Mouse (Mus musculus) G1E (cell line): ENCODE measurements around the gene Mtg1. TPM values are rescaled to one million over a fixed set of nuclear protein-coding genes. Genes with fewer than 3 reads are reported as not detected.

ENCODE experiments used
- ATAC-seq: 2 replicates; pipeline ENCODE4 v1.8.0; 2016; ENCODE audit warnings: mild to moderate bottlenecking; ENCODE audit not compliant: insufficient number of reproducible peaks, poor library complexity, low FRiP score, severe bottlenecking; ENCODE audit errors: extremely low read depth
- DNase-seq: peaks from one replicate; pipeline ENCODE4 v3.0.0; 2012; ENCODE audit warnings: low spot score
- H3K27me3 ChIP-seq: 2 replicates; pipeline ENCODE4 v1.6.1; 2012; ENCODE audit warnings: mild to moderate bottlenecking, low read length, inconsistent platforms; ENCODE audit not compliant: insufficient read depth
- H3K36me3 ChIP-seq: replicated peaks from 2 replicates; pipeline ENCODE3; 2012; ENCODE audit warnings: mild to moderate bottlenecking, inconsistent platforms
- H3K4me1 ChIP-seq: 2 replicates; pipeline ENCODE4 v1.6.1; 2012; ENCODE audit warnings: low read depth, low read length, inconsistent platforms, mixed read lengths; ENCODE audit not compliant: insufficient read depth
- H3K4me3 ChIP-seq: 2 replicates; pipeline ENCODE4 v1.5.1; 2012; ENCODE audit warnings: low read depth, mild to moderate bottlenecking, inconsistent platforms, low read length, moderate library complexity, mixed read lengths
- H3K9me3 ChIP-seq: replicated peaks from 2 replicates; pipeline ENCODE4 v1.6.1; 2012; ENCODE audit warnings: inconsistent platforms
- CTCF ChIP-seq: IDR thresholded peaks from 2 replicates; pipeline ENCODE4 v1.5.1; 2012; ENCODE audit warnings: low read depth, low read length, inconsistent platforms, mixed read lengths
- GATA1 ChIP-seq: IDR thresholded peaks from 2 replicates; pipeline ENCODE4 v1.6.1; 2012; ENCODE audit warnings: borderline replicate concordance, low read length, inconsistent platforms, mixed read lengths
- GATA2 ChIP-seq: IDR thresholded peaks from 2 replicates; pipeline ENCODE4 v1.6.1; 2012; ENCODE audit warnings: low read depth, low read length, inconsistent platforms, borderline replicate concordance
- POLR2AphosphoS5 ChIP-seq: IDR thresholded peaks from 2 replicates; pipeline ENCODE4 v1.6.1; 2012; ENCODE audit warnings: low read depth, low read length, inconsistent platforms; ENCODE audit not compliant: insufficient replicate concordance
- TAL1 ChIP-seq: conservative IDR thresholded peaks from 2 replicates; pipeline ENCODE4 v1.6.1; 2012; ENCODE audit warnings: low read depth, low read length, inconsistent platforms, mixed read lengths
- polyA plus RNA-seq: library from polyadenylated mRNA; stranded (reverse); fragments of >175 nt; gene quantifications from 2 replicates; pipeline ENCODE4 v1.2.3, GENCODE M21; 2012
- total RNA-seq, 2 experiments: library from RNA; stranded (forward) in 1 of 2; stranded (reverse) in 1 of 2; fragments of 200-1000 nt in 1 of 2; fragments of >200 nt in 1 of 2; fragmentation: Nextera tagmentation in 1 of 2; gene quantifications; 2 replicates each; pipeline ENCODE4 v1.2.3; 2014 to 2017

The Mtg1 gene
- total and polyA plus RNA-seq, 3 experiments: 10.5 to 41.0 (median 11.2) TPM

DNA sequence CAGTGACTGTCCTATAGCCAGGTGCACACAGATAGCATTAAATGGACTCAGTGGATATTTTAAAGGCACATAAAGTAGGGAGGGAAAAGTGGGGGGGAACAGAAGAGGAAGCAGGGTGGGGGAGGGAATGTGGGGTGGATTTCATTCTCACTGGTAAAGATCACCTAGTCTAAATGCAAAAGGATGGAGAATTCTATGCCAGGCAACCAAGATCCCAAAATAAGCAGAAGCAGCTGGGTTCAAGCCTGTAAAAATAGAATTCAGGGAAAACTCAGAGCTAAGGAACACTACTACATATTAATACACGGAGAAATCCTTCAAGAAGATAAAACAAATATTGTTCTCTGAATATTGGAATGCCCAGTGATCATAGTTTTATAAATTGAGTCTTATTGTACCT, 30.6 kb downstream of the Mtg1 start:
- ATAC-seq: no peak
- Histone ChIP-seq H3K4me3 (no peak overlapping the region), H3K9me3 (no peaks in the 10 kb centered on the region), H3K4me1 (no peaks in the 10 kb centered on the region), H3K36me3 (no peaks in the 10 kb centered on the region), H3K27me3 (peaks cover 21% of the 10 kb centered on the region)
- DNase-seq: no peak
- no peak for TF ChIP-seq GATA1
- no peak for TF ChIP-seq POLR2AphosphoS5
- TF ChIP-seq TAL1: no peak
- no peak for TF ChIP-seq GATA2
- no peak for TF ChIP-seq CTCF

DNA sequence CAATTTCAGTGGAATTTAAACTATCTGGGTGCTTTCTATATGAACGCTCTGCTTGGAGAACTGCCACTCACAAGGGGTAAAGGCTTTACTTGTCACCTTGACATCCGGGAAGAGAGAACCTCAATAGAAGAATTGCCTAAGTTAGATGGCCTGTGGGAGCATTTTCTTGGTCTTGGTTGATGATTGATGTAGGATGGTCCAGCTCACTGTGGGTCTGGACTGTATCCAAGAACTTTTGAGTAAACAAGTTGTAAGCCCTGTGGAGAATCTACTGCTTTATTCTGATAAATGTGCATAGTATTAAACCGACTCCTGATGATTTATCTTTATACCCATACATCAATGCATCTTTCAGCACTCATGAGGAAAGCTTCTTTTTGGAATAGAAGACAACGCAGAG, 32.0 kb downstream of the Mtg1 start:
- ATAC-seq: no peak
- H3K4me1 ChIP-seq: no peaks in the 10 kb centered on the region
- H3K4me3 ChIP-seq: no peak overlapping the region
- H3K27me3 ChIP-seq: peaks cover 15% of the 10 kb centered on the region
- DNase-seq: no peak
- H3K36me3 ChIP-seq: no peaks in the 10 kb centered on the region
- no peak for TF ChIP-seq POLR2AphosphoS5
- no peak for TF ChIP-seq TAL1
- TF ChIP-seq GATA2: no peak
- H3K9me3 ChIP-seq: no peaks in the 10 kb centered on the region

DNA sequence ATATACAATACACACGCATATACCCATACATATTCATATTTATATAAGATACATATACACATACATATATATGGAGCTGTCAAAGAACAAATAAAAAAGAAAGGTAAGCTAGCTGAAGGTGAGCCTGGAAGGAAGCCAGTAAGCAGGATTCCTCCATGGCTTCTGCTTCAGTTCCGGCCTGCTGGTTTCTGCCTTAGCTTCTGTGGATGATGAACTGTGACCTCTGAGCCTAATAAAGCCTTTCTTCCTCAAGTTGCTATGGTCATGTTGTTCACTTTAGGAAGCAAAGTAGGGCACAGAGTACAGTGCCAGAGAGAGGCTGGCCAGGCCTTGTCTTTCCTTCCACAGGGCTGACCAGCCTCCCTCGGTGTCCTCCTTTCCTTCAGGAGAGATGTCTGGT, 33.5 kb downstream of the Mtg1 start:
- ATAC-seq (no peak), DNase-seq (no peak)

DNA sequence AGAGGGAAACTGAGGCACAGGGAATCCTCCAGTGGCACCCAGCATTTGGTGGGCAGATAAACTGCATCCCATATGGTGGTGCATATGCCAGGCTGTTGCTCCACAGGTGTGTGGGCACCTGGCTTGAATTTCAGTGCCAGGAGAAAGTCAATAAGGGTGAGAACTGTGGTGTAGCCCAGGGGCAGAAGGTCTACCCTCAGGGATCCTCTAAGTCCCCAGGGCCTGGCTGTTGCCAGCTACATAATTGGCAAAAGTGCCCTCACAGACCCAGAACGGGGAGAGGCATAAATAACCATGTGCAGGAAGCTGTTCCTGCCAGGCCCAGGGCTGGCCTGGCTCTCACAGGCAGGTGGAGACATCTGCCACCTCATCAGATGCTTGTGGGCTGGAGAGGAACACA, 35.6 kb downstream of the Mtg1 start, which contains the start of gene Olfr523:
Gene Olfr523 (plus strand): TSS at position 282 of the 400 bp plus-strand sequence.
- no peaks in the 10 kb centered on the region for H3K9me3 ChIP-seq
- no peak for ATAC-seq
- H3K4me3 ChIP-seq: no peak within 1 kb of the TSS
- no peaks in the 10 kb centered on the region for H3K4me1 ChIP-seq
- H3K27me3 ChIP-seq: peaks cover 12% of the 10 kb centered on the region
- H3K36me3 ChIP-seq: no peaks in the 10 kb centered on the region
- TF ChIP-seq POLR2AphosphoS5: no peak
- TF ChIP-seq GATA2: no peak
- TF ChIP-seq GATA1: no peak
- TF ChIP-seq CTCF: no peak
- no peak for TF ChIP-seq TAL1
- no peak for DNase-seq

More for the DNA sequence above, 33.5 kb downstream of the Mtg1 start:
- H3K36me3 ChIP-seq: no peaks in the 10 kb centered on the region
- no peaks in the 10 kb centered on the region for H3K9me3 ChIP-seq
- no peak overlapping the region for H3K4me3 ChIP-seq
- peaks cover 4% of the 10 kb centered on the region for H3K27me3 ChIP-seq
- no peak for TF ChIP-seq CTCF
- TF ChIP-seq POLR2AphosphoS5: no peak
- no peak for TF ChIP-seq GATA1
- no peak for TF ChIP-seq GATA2
- no peak for TF ChIP-seq TAL1
- H3K4me1 ChIP-seq: no peaks in the 10 kb centered on the region

DNA sequence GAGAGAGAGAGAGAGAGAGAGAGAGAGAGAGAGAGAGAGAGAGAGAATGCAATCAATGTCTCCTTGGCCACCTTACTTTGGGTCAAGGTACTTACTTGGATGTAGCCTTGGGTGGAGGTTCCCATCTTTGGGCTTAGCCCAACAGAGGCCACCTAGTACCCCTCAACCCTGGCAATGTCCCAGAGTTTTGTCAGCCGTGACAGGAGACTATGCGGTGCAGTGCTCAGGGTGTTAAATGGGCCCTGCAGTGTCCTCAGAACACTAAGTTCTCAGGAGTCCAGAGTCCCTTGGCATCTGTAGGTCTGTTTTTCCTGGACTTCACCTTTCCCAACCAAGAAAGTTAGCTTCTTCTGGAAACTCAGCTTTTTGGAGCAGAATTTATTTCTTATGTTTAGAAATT, 41.8 kb downstream of the Mtg1 start:
- no peak for TF ChIP-seq GATA2
- no peak for TF ChIP-seq TAL1
- no peak for TF ChIP-seq GATA1
- no peak for TF ChIP-seq CTCF
- TF ChIP-seq POLR2AphosphoS5: no peak
- no peak overlapping the region for H3K4me3 ChIP-seq
- no peak for ATAC-seq
- no peaks in the 10 kb centered on the region for H3K36me3 ChIP-seq
- DNase-seq: no peak
- H3K27me3 ChIP-seq: peaks cover 17% of the 10 kb centered on the region
- H3K4me1 ChIP-seq: no peaks in the 10 kb centered on the region
- H3K9me3 ChIP-seq: no peaks in the 10 kb centered on the region

DNA sequence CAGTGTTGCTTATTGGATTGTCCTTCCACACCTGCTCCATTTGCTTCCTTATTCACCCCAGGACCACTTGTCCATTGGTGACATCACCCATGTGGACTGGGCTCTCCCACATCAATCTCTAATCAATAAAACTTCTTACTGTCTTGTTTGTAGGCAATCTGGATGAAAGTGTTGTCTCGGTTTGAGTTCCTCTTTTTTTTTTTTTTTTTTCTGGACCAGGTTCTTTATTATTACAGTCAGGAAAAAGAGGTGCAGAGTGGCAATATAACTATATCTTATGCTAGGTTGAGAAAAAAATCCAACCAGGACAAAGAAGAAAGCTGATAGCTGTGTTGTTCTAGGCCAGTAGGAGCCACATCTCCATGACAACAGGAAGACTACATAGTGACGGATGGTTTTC, 43.3 kb downstream of the Mtg1 start:
- no peak overlapping the region for H3K4me3 ChIP-seq
- H3K36me3 ChIP-seq: no peaks in the 10 kb centered on the region
- peaks cover 18% of the 10 kb centered on the region for H3K27me3 ChIP-seq
- no peak for DNase-seq
- H3K4me1 ChIP-seq: no peaks in the 10 kb centered on the region; the same call in 1 of the 2 replicates
- no peak for ATAC-seq
- no peaks in the 10 kb centered on the region for H3K9me3 ChIP-seq
- TF ChIP-seq POLR2AphosphoS5: no peak
- no peak for TF ChIP-seq CTCF
- TF ChIP-seq GATA2: no peak
- no peak for TF ChIP-seq TAL1
- TF ChIP-seq GATA1: no peak

DNA sequence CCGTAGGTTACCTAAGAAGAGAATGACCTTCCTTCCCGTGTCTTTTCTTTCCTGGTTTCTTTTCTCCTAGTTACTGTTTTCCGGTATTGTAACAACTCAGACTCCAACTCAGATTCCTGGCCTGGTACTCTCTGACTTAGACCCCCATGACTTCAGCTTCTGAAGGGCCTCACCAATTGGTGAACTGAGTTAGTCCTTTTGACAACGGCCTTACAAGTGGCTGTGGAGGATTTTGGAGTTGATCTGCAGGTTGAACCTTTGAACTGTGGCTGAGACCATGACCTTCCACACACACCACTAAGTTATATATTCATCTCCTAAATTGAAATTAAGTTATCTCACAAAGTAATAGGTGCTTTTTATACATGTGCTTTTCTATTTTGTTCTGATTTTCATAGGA, 46.8 kb downstream of the Mtg1 start:
- Histone ChIP-seq H3K4me3 (no peak overlapping the region), H3K9me3 (no peaks in the 10 kb centered on the region), H3K36me3 (no peaks in the 10 kb centered on the region), H3K4me1 (peaks cover 20% of the 10 kb centered on the region), H3K27me3 (peaks cover 6% of the 10 kb centered on the region)
- no peak for ATAC-seq
- no peak for DNase-seq
- no peak for TF ChIP-seq POLR2AphosphoS5
- no peak for TF ChIP-seq CTCF
- no peak for TF ChIP-seq GATA2
